Mouse (Mus musculus) liver, postnatal 0 days (tissue): ENCODE measurements around the gene Lipt2.

ENCODE experiments used
- CTCF ChIP-seq: sonication (generic); IDR thresholded peaks from 2 replicates; pipeline ENCODE4 v1.5.1; 2016; ENCODE audit warnings: antibody characterized with exemption, low read depth
- EP300 ChIP-seq: IDR thresholded peaks from 2 replicates; pipeline ENCODE4 v1.6.1; 2016; ENCODE audit warnings: antibody characterized with exemption, low read depth, mild to moderate bottlenecking

GRCm38 (mm10) chr7:100126514-100126913 lies 32.6 kb upstream of the Lipt2 start:
- TF ChIP-seq CTCF (no peak), EP300 (no peak)
